Mouse (Mus musculus) brain, embryonic 14.5 days (tissue): ENCODE data around the gene Acly.

ENCODE experiments used
- CTCF ChIP-seq: fragments of 200-500 bp; IDR thresholded peaks from 2 replicates; pipeline ENCODE4 v1.5.1; 2012; ENCODE audit warnings: inconsistent platforms, mild to moderate bottlenecking, moderate library complexity, borderline replicate concordance; ENCODE audit not compliant: insufficient read depth, insufficient read length; ENCODE audit errors: extremely low read depth
- POLR2A ChIP-seq: fragments of 200-500 bp; IDR thresholded peaks from 2 replicates; pipeline ENCODE4 v1.6.1; 2012; ENCODE audit warnings: mild to moderate bottlenecking, inconsistent platforms, borderline replicate concordance; ENCODE audit not compliant: poor library complexity, insufficient read depth, insufficient read length, severe bottlenecking; ENCODE audit errors: extremely low read depth

- TF ChIP-seq POLR2A (no peak), CTCF (no peak)
Observed at GRCm38 (mm10) chr11:100465833-100466232, 62.0 kb downstream of the Acly start.
